Mouse (Mus musculus) testis, adult 2 months (tissue): ENCODE results near the gene Fam110c. TPM values are rescaled to one million over a fixed set of nuclear protein-coding genes. Genes with fewer than 3 reads are reported as not detected.
A peak's percentile ranks its signal among the peaks of the same experiment; 100 is the strongest.

Experiments
- H3K27ac ChIP-seq: fragments of 200-500 bp; 2 replicates; pipeline ENCODE4 v1.5.1; 2012; ENCODE audit warnings: low read depth, low read length; ENCODE audit not compliant: control insufficient read depth, insufficient read depth
- H3K27me3 ChIP-seq: fragments of 200-500 bp; 2 replicates; pipeline ENCODE4 v1.6.1; 2012; ENCODE audit warnings: mild to moderate bottlenecking, low read length, moderate library complexity; ENCODE audit not compliant: control insufficient read depth, insufficient read depth
- H3K36me3 ChIP-seq: fragments of 200-500 bp; 2 replicates; pipeline ENCODE4 v1.6.1; 2012; ENCODE audit warnings: mild to moderate bottlenecking, low read length; ENCODE audit not compliant: control insufficient read depth, insufficient read depth
- H3K4me1 ChIP-seq: fragments of 200-500 bp; 2 replicates; pipeline ENCODE4 v1.6.1; 2012; ENCODE audit warnings: low read length; ENCODE audit not compliant: control insufficient read depth, insufficient read depth
- H3K4me3 ChIP-seq: fragments of 200-500 bp; 2 replicates; pipeline ENCODE4 v1.5.1; 2012; ENCODE audit warnings: low read depth, mild to moderate bottlenecking, low read length, moderate library complexity, mixed read lengths; ENCODE audit not compliant: control insufficient read depth
- CTCF ChIP-seq: fragments of 200-500 bp; IDR thresholded peaks from 2 replicates; pipeline ENCODE4 v1.5.1; 2012; ENCODE audit warnings: low read depth, mild to moderate bottlenecking, inconsistent platforms, low read length, moderate library complexity; ENCODE audit not compliant: control insufficient read depth, insufficient read depth, insufficient replicate concordance
- POLR2A ChIP-seq: fragments of 200-500 bp; IDR thresholded peaks from 2 replicates; pipeline ENCODE4 v1.6.1; 2012; ENCODE audit warnings: low read depth, mild to moderate bottlenecking, inconsistent platforms, low read length, moderate library complexity; ENCODE audit not compliant: control insufficient read depth
- polyA plus RNA-seq: library from polyadenylated mRNA; depleted of rRNA; stranded (reverse); fragments of >200 nt; gene quantifications from 2 replicates; pipeline ENCODE4 v1.2.3, GENCODE M21; 2012; rRNA removed

Gene Fam110c
- polyA plus RNA-seq, 1 experiment = 0.62 TPM

- TF ChIP-seq CTCF (0 out of 2 replicates have a peak, but pooled peaks have one; percentile 29), POLR2A (no peak)
- H3K36me3 ChIP-seq = no peaks in the 10 kb centered on the region
Observed at GRCm38 (mm10) chr12:31116005-31116466, 42.4 kb downstream of the Fam110c start.

GRCm38 (mm10) chr12:31120535-31120934, 46.9 kb downstream of the Fam110c start:
- Histone ChIP-seq H3K27me3 (no peaks in the 10 kb centered on the region), H3K4me1 (peaks cover 2% of the 10 kb centered on the region; the same call in 1 of the 2 replicates), H3K36me3 (no peaks in the 10 kb centered on the region), H3K4me3 (no peak overlapping the region), H3K27ac (no peak overlapping the region)
- no peak for TF ChIP-seq CTCF

More at GRCm38 (mm10) chr12:31116005-31116466, 42.4 kb downstream of the Fam110c start:
- no peak overlapping the region for H3K4me3 ChIP-seq
- H3K27ac ChIP-seq = no peak overlapping the region
- no peaks in the 10 kb centered on the region for H3K27me3 ChIP-seq
- H3K4me1 ChIP-seq = peaks cover 2% of the 10 kb centered on the region; the same call in 1 of the 2 replicates

GRCm38 (mm10) chr12:31122892-31123622, 49.4 kb downstream of the Fam110c start:
- Histone ChIP-seq H3K36me3 (no peaks in the 10 kb centered on the region), H3K4me1 (no peaks in the 10 kb centered on the region), H3K4me3 (no peak overlapping the region), H3K27me3 (no peaks in the 10 kb centered on the region), H3K27ac (no peak overlapping the region)
- TF ChIP-seq POLR2A (no peak), CTCF (no peak)

GRCm38 (mm10) chr12:31126071-31126470, 52.4 kb downstream of the Fam110c start:
- no peak overlapping the region for H3K27ac ChIP-seq
- TF ChIP-seq POLR2A (no peak), CTCF (peak; percentile 14; the same call in 1 of the 2 replicates)
- H3K4me3 ChIP-seq = no peak overlapping the region
- no peaks in the 10 kb centered on the region for H3K4me1 ChIP-seq
- no peaks in the 10 kb centered on the region for H3K36me3 ChIP-seq
- H3K27me3 ChIP-seq = no peaks in the 10 kb centered on the region

GRCm38 (mm10) chr12:31129548-31129947, 55.9 kb downstream of the Fam110c start:
- Histone ChIP-seq H3K4me3 (no peak overlapping the region), H3K27me3 (no peaks in the 10 kb centered on the region), H3K36me3 (no peaks in the 10 kb centered on the region), H3K4me1 (no peaks in the 10 kb centered on the region), H3K27ac (no peak overlapping the region)
- no peak for TF ChIP-seq CTCF
- no peak for TF ChIP-seq POLR2A

Other genes starting within 250 kb of the Fam110c start
- not detected in 2 replicates for gene Alkal2, start 189.5 kb upstream of the Fam110c start, polyA plus RNA-seq
- gene Acp1, start 162.3 kb upstream of the Fam110c start, polyA plus RNA-seq = 22.8 and 26.8 TPM in 2 replicates
- gene Sh3yl1, start 162.2 kb upstream of the Fam110c start, polyA plus RNA-seq = 8.2 and 9.6 TPM in 2 replicates
- not detected in 2 replicates for gene Gm6993, start 166.9 kb downstream of the Fam110c start, polyA plus RNA-seq
- gene Lamb1, start 191.4 kb downstream of the Fam110c start, polyA plus RNA-seq = 3.2 and 3.8 TPM in 2 replicates